Mouse (Mus musculus) activated CD4-positive, CD25-positive, alpha-beta regulatory T cell (primary cell): ENCODE results near the gene Pi4k2a. TPM values are rescaled to one million over a fixed set of nuclear protein-coding genes. Genes with fewer than 3 reads are reported as not detected.

Experiments used
- polyA plus RNA-seq, 2 experiments: library from polyadenylated mRNA; unstranded; fragments of 100-300 nt; shearing (Covaris generic); gene quantifications; one replicate each; pipeline ENCODE4 v1.2.1; 2017

Gene Pi4k2a
- polyA plus RNA-seq: 10 to 100 TPM; 26.9 to 36.4 TPM

GRCm38 (mm10) chr19:42089748-42090595 is at the start of gene Pi4k2a:
Pi4k2a (plus strand) TSS chr19:42090470.

GRCm38 (mm10) chr19:42045269-42046102 is 44.8 kb upstream of the Pi4k2a start, which contains the start of gene Hoga1:
Hoga1 (plus strand) TSS chr19:42045610.

GRCm38 (mm10) chr19:42051948-42052347 is 38.3 kb upstream of the Pi4k2a start, which contains the start of gene 4933411K16Rik:
4933411K16Rik (plus strand) TSS chr19:42052248.

GRCm38 (mm10) chr19:42086166-42086565 is 4.1 kb upstream of the Pi4k2a start, which contains the start of gene Morn4:
Morn4 (minus strand) TSS chr19:42086357.

GRCm38 (mm10) chr19:42128787-42129508 is 38.7 kb downstream of the Pi4k2a start, which contains the start of gene Avpi1:
Avpi1 (minus strand) TSS chr19:42129059.

GRCm38 (mm10) chr19:42147170-42147768 is 57.0 kb downstream of the Pi4k2a start, which contains the start of gene Marveld1:
Marveld1 (plus strand) TSS chr19:42147400.

GRCm38 (mm10) chr19:42163764-42164163 is 73.5 kb downstream of the Pi4k2a start, which contains the start of gene Zfyve27:
Zfyve27 (plus strand) TSS chr19:42163951.

Other genes starting within 250 kb of the Pi4k2a start
- gene Frat2, start 242.3 kb upstream of the Pi4k2a start, polyA plus RNA-seq: 10 to 100 TPM; 12.9 to 29.2 TPM
- gene Rrp12, start 194.3 kb upstream of the Pi4k2a start, polyA plus RNA-seq: 10 to 100 TPM in 1 of 2 experiments, 1 to 10 TPM in 1; 8.1 to 10.2 TPM
- gene Pgam1, start 178.5 kb upstream of the Pi4k2a start, polyA plus RNA-seq: 100 to 1,000 TPM; 154 to 162 TPM
- gene Exosc1, start 157.0 kb upstream of the Pi4k2a start, polyA plus RNA-seq: 10 to 100 TPM; 51.7 to 86.8 TPM
- gene Zdhhc16, start 157.0 kb upstream of the Pi4k2a start, polyA plus RNA-seq: 10 to 100 TPM; 58.1 to 72.2 TPM
- gene Mms19, start 109.3 kb upstream of the Pi4k2a start, polyA plus RNA-seq: 10 to 100 TPM; 64.2 to 75.5 TPM
- gene Ubtd1, start 108.7 kb upstream of the Pi4k2a start, polyA plus RNA-seq: 1 to 10 TPM; 5.7 to 7.0 TPM
- gene Ankrd2, start 54.5 kb upstream of the Pi4k2a start, polyA plus RNA-seq: not detected
- under 1 TPM; 0.27 to 0.43 TPM for gene Hoga1, start 44.9 kb upstream of the Pi4k2a start, polyA plus RNA-seq
- not detected for gene 4933411K16Rik, start 38.2 kb upstream of the Pi4k2a start, polyA plus RNA-seq
- gene Morn4, start 4.1 kb upstream of the Pi4k2a start, polyA plus RNA-seq: 1 to 10 TPM in 1 of 2 experiments, under 1 TPM in 1; 0.70 to 1.3 TPM
- 1 to 10 TPM; 3.9 to 5.8 TPM for gene Avpi1, start 38.6 kb downstream of the Pi4k2a start, polyA plus RNA-seq
- gene Marveld1, start 56.9 kb downstream of the Pi4k2a start, polyA plus RNA-seq: 10 to 100 TPM; 24.5 to 25.6 TPM
- gene Zfyve27, start 73.5 kb downstream of the Pi4k2a start, polyA plus RNA-seq: 10 to 100 TPM; 37.1 to 55.6 TPM
- not detected for gene Sfrp5, start 111.8 kb downstream of the Pi4k2a start, polyA plus RNA-seq
- under 1 TPM in 1 of 2 experiments, not detected in 1; 0.12 TPM for gene Golga7b, start 157.1 kb downstream of the Pi4k2a start, polyA plus RNA-seq